Mouse (Mus musculus) T-helper 2 cell (primary cell): ENCODE data around the gene Avil.
"Not testable (repeated sequence)": the region's sequence is repeated elsewhere in the genome, so short reads cannot be mapped to it uniquely, and the experiment has no call there.

Source experiments
- in situ Hi-C: fragments of 300-600 bp; cut with MboI, MseI; formaldehyde crosslinking; loops from one replicate; pipeline ENCODE4 v1.15.1; 2025; ENCODE audit warnings: high pct_unique_total_duplicates

The Avil gene

GRCm38 (mm10) chr10:127058161-127058560, 57.7 kb downstream of the Avil start:
- in situ Hi-C loops, result no loop called here

- in situ Hi-C loops, result no loop called here
Measured at GRCm38 (mm10) chr10:127058708-127059107, 58.2 kb downstream of the Avil start.

- in situ Hi-C loops, result no loop called here
Measured at GRCm38 (mm10) chr10:127059174-127059967, 58.9 kb downstream of the Avil start.

- in situ Hi-C loops, result no loop called here
Measured at GRCm38 (mm10) chr10:127059968-127060916, 59.7 kb downstream of the Avil start, which contains the start of gene March9. TSS of gene March9 (minus strand) at chr10:127060184.

GRCm38 (mm10) chr10:127061085-127061484, 60.6 kb downstream of the Avil start:
- in situ Hi-C loops, result no loop called here

- in situ Hi-C loops, result no loop called here
Measured at GRCm38 (mm10) chr10:127061513-127061912, 61.0 kb downstream of the Avil start.

- in situ Hi-C loops, result not testable (repeated sequence)
Measured at GRCm38 (mm10) chr10:127062101-127062500, 61.6 kb downstream of the Avil start.

- in situ Hi-C loops, result no loop called here
Measured at GRCm38 (mm10) chr10:127062503-127062902, 62.0 kb downstream of the Avil start.

GRCm38 (mm10) chr10:127063239-127063872, 62.8 kb downstream of the Avil start, which contains the start of gene Cdk4:
TSS of gene Cdk4 (plus strand) at chr10:127063534.
- in situ Hi-C loops, result no loop called here

- in situ Hi-C loops, result no loop called here
Measured at GRCm38 (mm10) chr10:127063913-127064870, 63.7 kb downstream of the Avil start.

GRCm38 (mm10) chr10:127065981-127066380, 65.5 kb downstream of the Avil start:
- in situ Hi-C loops, result no loop called here

GRCm38 (mm10) chr10:127066519-127067018, 66.1 kb downstream of the Avil start:
- in situ Hi-C loops, result no loop called here

GRCm38 (mm10) chr10:127068360-127069038, 68.0 kb downstream of the Avil start:
- in situ Hi-C loops, result no loop called here

- in situ Hi-C loops, result loop anchor here (10.0 kb wide), 1 partner anchor 1305 kb away; the partner anchor contains the start of gene Ankrd52
Measured at GRCm38 (mm10) chr10:127069281-127070189, 69.0 kb downstream of the Avil start.
